Mouse (Mus musculus) T-helper 17 cell (primary cell): Measurements from ENCODE around the gene Scn8a.

Experiments
- in situ Hi-C, 2 experiments: fragments of 300-600 bp; cut with MboI, MseI; formaldehyde crosslinking; loops; 1 replicate in 1 of 2; 2 replicates in 1 of 2; pipeline ENCODE4 v1.15.1; 2025; ENCODE audit warnings: high pct_unique_total_duplicates in 2 of 2

Gene Scn8a

DNA sequence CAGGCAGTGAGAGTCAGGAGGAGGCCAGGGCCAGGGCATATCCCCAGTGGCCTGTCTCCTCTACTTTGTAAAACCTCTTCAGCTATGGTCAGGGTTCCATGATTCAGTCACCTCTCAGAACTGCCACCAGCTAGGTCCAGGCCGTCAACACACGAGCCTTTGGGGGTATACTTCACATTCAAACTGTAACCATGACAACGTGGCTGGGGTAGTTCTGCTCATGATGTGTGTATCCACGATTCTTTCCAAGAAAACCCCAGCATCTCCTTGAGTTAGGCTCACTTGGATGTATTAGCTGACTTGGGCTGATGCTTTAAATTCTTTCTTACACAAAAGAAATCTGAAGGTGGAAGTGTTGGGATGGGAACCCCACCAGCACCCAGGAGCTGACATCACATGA, 218.6 kb downstream of the Scn8a start:
- in situ Hi-C loops = no loop called here

DNA sequence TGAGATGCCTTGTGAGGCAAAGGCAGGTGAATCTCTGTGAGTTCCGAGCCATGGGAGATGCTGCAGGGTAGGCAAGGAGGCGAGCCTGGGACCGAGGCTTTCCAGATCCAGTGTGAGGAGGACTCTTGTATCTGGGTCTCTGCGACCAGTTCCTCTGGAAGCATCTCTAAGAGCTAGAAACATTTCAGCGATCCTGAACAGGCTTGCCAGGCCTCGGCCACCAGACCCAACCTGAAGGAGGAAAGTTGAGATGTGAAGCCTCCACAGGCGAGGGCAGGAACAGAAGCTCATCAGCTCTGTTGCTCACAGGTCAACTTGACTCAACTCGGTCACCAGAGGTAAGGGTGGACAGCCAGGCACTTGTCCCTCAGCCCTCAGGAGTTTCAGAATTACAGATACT, 221.9 kb downstream of the Scn8a start:
- in situ Hi-C loops = no loop called here

DNA sequence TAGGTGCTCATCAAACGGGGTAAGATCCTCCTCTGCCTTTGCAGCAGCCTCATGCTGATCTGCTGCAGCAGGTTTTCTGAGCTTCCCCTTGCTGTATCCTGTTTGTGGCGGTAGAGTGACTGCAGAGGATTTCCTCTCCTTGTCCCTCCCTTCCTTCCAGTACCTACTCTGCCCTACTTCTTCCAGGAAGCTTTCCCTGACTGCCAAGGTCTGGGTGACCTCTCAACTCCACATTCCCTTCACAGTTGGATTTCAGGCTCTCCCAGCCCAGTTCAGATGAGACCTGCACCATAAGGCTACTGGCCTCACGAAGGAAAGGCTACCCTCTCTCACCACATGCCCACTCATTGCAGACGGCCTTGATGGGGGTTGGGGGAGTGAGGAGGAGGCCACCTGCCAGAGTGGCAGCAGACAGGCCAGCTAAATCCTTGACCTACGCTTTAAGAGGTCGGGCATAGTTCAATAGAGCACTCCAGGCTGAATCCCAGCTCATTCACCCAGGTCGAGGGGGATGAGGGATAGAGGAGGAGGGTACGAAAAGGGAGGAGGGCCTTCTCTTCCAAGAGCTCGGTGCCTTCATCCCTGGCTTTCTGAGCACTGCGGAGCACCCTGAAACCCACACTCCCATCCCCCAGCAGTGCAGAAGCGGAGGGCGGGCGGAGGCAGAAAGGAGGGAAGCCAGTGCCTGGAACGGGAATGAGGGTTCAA, 222.6 kb downstream of the Scn8a start:
- in situ Hi-C loops = no loop called here

DNA sequence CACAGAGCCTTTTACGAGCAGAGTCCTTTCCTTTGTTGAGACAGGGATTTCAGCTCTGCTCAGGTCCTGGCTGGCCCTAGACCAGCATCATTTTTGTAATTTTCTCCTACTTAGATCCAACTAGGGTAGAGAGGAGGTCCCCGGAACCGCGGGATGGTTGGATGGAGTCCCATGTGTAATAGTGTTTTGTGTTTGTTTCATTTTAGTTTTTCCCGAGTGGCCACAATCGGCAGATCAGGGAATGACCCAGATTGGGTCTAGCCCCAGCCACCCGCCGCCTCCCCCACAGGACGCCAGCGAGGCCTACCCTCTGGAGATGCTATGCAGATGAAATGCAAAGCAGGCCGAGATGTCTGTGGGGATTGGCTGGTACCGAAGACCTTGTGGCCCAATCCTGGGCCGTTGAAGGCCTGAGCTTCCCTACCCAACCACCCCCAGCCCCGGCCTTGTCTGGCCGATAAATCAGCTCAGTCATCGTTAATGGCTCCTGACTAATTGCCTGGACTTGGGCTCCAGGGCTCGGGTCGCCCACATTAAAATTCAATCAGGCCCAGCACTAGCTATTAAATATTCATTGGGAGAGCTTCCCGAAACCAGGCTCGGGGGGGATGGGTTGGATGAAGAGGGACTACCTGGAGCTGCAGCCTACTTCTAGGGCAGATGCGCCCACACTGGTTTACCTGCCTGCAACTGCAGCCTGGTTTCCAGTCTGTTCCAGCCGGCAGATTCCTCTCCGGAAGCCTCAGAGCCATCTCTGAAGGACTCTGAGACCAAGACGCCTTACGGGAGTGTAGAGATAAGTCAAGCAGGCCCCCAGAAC, 223.4 kb downstream of the Scn8a start:
- in situ Hi-C loops = no loop called here

DNA sequence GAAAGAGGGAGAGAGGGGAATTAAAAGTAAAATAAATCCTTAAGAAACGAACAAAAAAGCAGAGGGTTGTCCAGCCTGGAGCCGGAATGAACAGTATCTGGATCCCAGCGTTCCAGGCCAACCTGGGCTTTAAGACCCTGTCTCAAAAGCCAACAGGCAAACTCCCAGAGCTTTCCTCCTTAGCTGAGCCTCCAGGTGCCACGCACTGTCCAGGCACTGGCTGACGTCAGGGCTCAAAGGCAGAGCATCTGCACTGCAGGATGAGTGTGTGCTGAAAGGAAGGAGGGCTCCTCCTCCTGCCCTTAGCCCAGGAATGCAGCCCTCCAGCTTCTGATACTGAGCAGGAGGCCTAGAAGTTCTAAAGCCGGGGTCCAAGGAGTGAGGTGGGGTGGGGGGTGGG, 224.3 kb downstream of the Scn8a start:
- in situ Hi-C loops = no loop called here

DNA sequence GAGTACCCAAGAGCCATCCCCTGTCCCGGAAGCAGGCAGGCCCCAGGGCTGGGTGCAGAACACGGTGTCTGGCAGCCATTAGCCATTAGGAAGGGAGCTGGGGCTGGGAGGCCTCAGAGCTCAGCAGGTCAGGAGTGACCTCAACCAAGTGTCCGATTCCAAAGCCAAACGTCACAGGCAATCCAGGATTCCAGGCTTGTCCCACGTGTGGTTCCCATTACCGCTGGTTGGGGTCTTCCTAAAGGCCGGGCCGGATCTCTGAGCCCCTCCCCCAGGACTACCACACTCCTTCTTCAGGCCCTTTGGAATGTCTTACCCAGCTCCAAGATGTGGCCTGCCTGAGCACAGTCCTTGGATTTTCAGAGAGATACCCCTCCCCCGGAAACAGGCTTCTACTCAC, 225.3 kb downstream of the Scn8a start:
- in situ Hi-C loops = no loop called here

DNA sequence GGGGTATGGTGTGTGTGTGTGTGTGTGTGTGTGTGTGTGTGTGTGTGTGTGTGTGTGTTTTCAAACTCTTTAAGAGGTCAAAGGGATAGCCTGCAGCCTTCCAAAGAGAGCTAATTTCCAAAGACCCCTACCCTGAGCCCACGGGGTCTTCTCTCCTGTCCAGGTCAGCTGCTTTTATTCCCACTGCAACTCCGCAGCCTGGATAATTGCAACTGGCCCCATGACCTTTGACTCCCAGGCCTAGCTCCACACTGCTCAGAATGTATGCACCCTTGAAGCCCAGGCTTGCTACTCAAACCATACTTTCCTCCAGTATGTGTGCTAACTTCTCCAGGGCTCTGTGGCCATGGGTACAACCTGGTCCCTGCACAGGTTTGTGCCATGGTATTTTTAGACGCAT, 225.7 kb downstream of the Scn8a start:
- in situ Hi-C loops = no loop called here
